Mouse (Mus musculus): ENCODE results near the gene Gm7682. TPM values are rescaled to one million over a fixed set of nuclear protein-coding genes. Genes with fewer than 3 reads are reported as not detected.
"Not testable (repeated sequence)": the region's sequence is repeated elsewhere in the genome, so short reads cannot be mapped to it uniquely, and the experiment has no call there.

Gm7682 gene
- total RNA-seq (2014; fragmentation: Nextera tagmentation) (not detected in 2 replicates), total RNA-seq (2017) (not detected in 2 replicates)

DNA sequence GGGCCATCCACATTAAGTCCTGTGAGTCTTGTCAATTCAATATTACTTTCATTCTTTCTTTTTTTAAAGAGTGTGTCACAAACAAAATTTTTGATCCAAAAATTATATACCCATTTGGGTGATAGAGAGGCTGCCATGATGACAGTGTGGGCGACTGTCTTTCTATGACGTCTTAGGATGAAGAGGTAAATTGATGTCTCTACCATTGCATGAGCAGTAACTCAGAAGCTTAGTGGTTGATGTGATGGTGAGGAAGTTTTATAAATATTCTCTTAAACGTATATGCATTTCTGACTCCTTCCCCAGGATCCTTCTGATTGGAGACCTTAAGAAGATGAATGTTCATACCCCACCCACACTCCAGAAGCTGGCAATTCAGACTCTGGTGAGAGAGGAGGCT is at the start of gene Gm7682:
Gene Gm7682, plus strand, starts transcription at position 301 of the 400 bp plus-strand sequence.
- ATAC-seq (replicated peaks; ENCODE audit: poor library complexity, severe bottlenecking) = not testable (repeated sequence)

Other genes starting within 250 kb of the Gm7682 start
- gene Gm3106, start 227.8 kb upstream of the Gm7682 start, total RNA-seq (2014; fragmentation: Nextera tagmentation) = not detected in 2 replicates
- not detected in 2 replicates for gene Gm3106, start 227.8 kb upstream of the Gm7682 start, total RNA-seq (2017)
- gene A430089I19Rik, start 139.0 kb upstream of the Gm7682 start, total RNA-seq (2014; fragmentation: Nextera tagmentation) = not detected in 2 replicates
- gene A430089I19Rik, start 139.0 kb upstream of the Gm7682 start, total RNA-seq (2017) = not detected in 2 replicates
- gene Gm6502, start 131.3 kb upstream of the Gm7682 start, total RNA-seq (2014; fragmentation: Nextera tagmentation) = not detected in 2 replicates
- not detected in 2 replicates for gene Gm6502, start 131.3 kb upstream of the Gm7682 start, total RNA-seq (2017)
- gene AA792892, start 106.0 kb upstream of the Gm7682 start, total RNA-seq (2014; fragmentation: Nextera tagmentation) = not detected in 2 replicates
- gene AA792892, start 106.0 kb upstream of the Gm7682 start, total RNA-seq (2017) = not detected in 2 replicates
- gene Gm3139, start 80.5 kb downstream of the Gm7682 start, total RNA-seq (2014; fragmentation: Nextera tagmentation) = not detected in 2 replicates
- not detected in 2 replicates for gene Gm3139, start 80.5 kb downstream of the Gm7682 start, total RNA-seq (2017)
- gene Gm3147, start 170.6 kb downstream of the Gm7682 start, total RNA-seq (2014; fragmentation: Nextera tagmentation) = not detected in 2 replicates
- gene Gm3147, start 170.6 kb downstream of the Gm7682 start, total RNA-seq (2017) = not detected in 2 replicates
- gene Gm6509, start 178.2 kb downstream of the Gm7682 start, total RNA-seq (2014; fragmentation: Nextera tagmentation) = not detected in 2 replicates
- gene Gm6509, start 178.2 kb downstream of the Gm7682 start, total RNA-seq (2017) = not detected in 2 replicates
- gene Gm6205, start 202.6 kb downstream of the Gm7682 start, total RNA-seq (2014; fragmentation: Nextera tagmentation) = not detected in 2 replicates
- gene Gm6205, start 202.6 kb downstream of the Gm7682 start, total RNA-seq (2017) = not detected in 2 replicates

Measured in granulocyte monocyte progenitor cell, adult 5-6 weeks (primary cell).